Comparison of ENCODE assay signal across 25 mouse cellular contexts in genomic region chr8:96255811-96256210, GRCm38 (mm10).
DNase-seq lines count a peak whose midpoint lies in the region; ATAC-seq lines count a peak whose summit lies in the region.
"Had no signal": no experiment of that assay in that cellular context is flagged by ENCODE, and none has a peak within 500 bp of the region (broad histone marks: within the 10 kb centered on the region; RNA-seq: fewer than 3 reads in every experiment).

No protein-coding gene starts in this region.

- no peak overlapping the region for H3K4me2 ChIP-seq in midbrain, embryonic 16.5 days (ENCODE audit: low read length)
- no peak overlapping the region for H3K4me2 ChIP-seq in midbrain, embryonic 11.5 days
- H3K4me2 ChIP-seq in forebrain, embryonic 15.5 days (replicated peaks) = no peak overlapping the region; the same call in 1 of the 2 replicates
- no peak overlapping the region for H3K4me2 ChIP-seq in intestine, embryonic 15.5 days (replicated peaks)
- H3K4me2 ChIP-seq: embryonic facial prominence, embryonic 12.5 days; kidney, embryonic 15.5 days had no signal

- no peaks in the 10 kb centered on the region for H3K9me3 ChIP-seq in midbrain, embryonic 16.5 days (replicated peaks; ENCODE audit: control insufficient read depth, low read length, poor library complexity, severe bottlenecking)
- no peaks in the 10 kb centered on the region for H3K9me3 ChIP-seq in midbrain, embryonic 11.5 days (ENCODE audit: control insufficient read depth, low read length)
- H3K9me3 ChIP-seq in forebrain, embryonic 15.5 days = no peaks in the 10 kb centered on the region
- no peaks in the 10 kb centered on the region for H3K9me3 ChIP-seq in intestine, embryonic 15.5 days
- no peaks in the 10 kb centered on the region for H3K9me3 ChIP-seq in embryonic facial prominence, embryonic 10.5 days
- H3K9me3 ChIP-seq: embryonic facial prominence, embryonic 12.5 days; kidney, embryonic 15.5 days had no signal

- peak overlapping the region; percentile 61; the same call in 1 of the 2 replicates for H3K27ac ChIP-seq in midbrain, embryonic 16.5 days (ENCODE audit: low read length)
- H3K27ac ChIP-seq in midbrain, embryonic 11.5 days (ENCODE audit: low read depth, low read length) = no peak overlapping the region
- peak overlapping the region; percentile 67 for H3K27ac ChIP-seq in forebrain, embryonic 15.5 days (replicated peaks)
- H3K27ac ChIP-seq in intestine, embryonic 15.5 days = no peak overlapping the region
- no peak overlapping the region for H3K27ac ChIP-seq in embryonic facial prominence, embryonic 10.5 days (replicated peaks)
- H3K27ac ChIP-seq: embryonic facial prominence, embryonic 12.5 days; kidney, embryonic 15.5 days; liver, embryonic 14.5 days; macrophage had no signal

- WGBS in midbrain, embryonic 16.5 days = 23% methylated on average over 5 of the region's 5 CpGs
- 63% methylated on average over 5 of the region's 5 CpGs for WGBS in midbrain, embryonic 11.5 days
- WGBS in forebrain, embryonic 15.5 days = 13% methylated on average over 5 of the region's 5 CpGs
- WGBS in intestine, embryonic 15.5 days = 77% methylated on average over 5 of the region's 5 CpGs
- WGBS in embryonic facial prominence, embryonic 10.5 days = 63% methylated on average over 5 of the region's 5 CpGs

- peaks cover 6% of the 10 kb centered on the region; the same call in 1 of the 2 replicates for H3K4me1 ChIP-seq in midbrain, embryonic 16.5 days (ENCODE audit: control insufficient read depth, insufficient read depth, low read length)
- no peaks in the 10 kb centered on the region for H3K4me1 ChIP-seq in midbrain, embryonic 11.5 days (ENCODE audit: control insufficient read depth, insufficient read depth, low read length)
- H3K4me1 ChIP-seq in forebrain, embryonic 15.5 days = peaks cover 14% of the 10 kb centered on the region
- no peaks in the 10 kb centered on the region for H3K4me1 ChIP-seq in intestine, embryonic 15.5 days (replicated peaks)
- no peaks in the 10 kb centered on the region for H3K4me1 ChIP-seq in embryonic facial prominence, embryonic 10.5 days
- H3K4me1 ChIP-seq: embryonic facial prominence, embryonic 12.5 days; kidney, embryonic 15.5 days had no signal

- no peaks in the 10 kb centered on the region for H3K36me3 ChIP-seq in midbrain, embryonic 16.5 days (ENCODE audit: control insufficient read depth, insufficient read depth, low read length)
- no peaks in the 10 kb centered on the region for H3K36me3 ChIP-seq in midbrain, embryonic 11.5 days (ENCODE audit: control insufficient read depth, insufficient read depth, low read length)
- no peaks in the 10 kb centered on the region for H3K36me3 ChIP-seq in forebrain, embryonic 15.5 days
- no peaks in the 10 kb centered on the region for H3K36me3 ChIP-seq in intestine, embryonic 15.5 days
- no peaks in the 10 kb centered on the region for H3K36me3 ChIP-seq in embryonic facial prominence, embryonic 10.5 days (replicated peaks)
- H3K36me3 ChIP-seq: embryonic facial prominence, embryonic 12.5 days; kidney, embryonic 15.5 days had no signal

- no peak overlapping the region for H3K4me3 ChIP-seq in midbrain, embryonic 16.5 days (ENCODE audit: low read depth, low read length)
- H3K4me3 ChIP-seq in midbrain, embryonic 11.5 days (ENCODE audit: low read depth, low read length) = no peak overlapping the region
- no peak overlapping the region for H3K4me3 ChIP-seq in forebrain, embryonic 15.5 days
- H3K4me3 ChIP-seq in intestine, embryonic 15.5 days (replicated peaks) = no peak overlapping the region
- H3K4me3 ChIP-seq in embryonic facial prominence, embryonic 10.5 days = no peak overlapping the region
- H3K4me3 ChIP-seq: embryonic facial prominence, embryonic 12.5 days; kidney, embryonic 15.5 days had no signal

- no peak overlapping the region for H3K9ac ChIP-seq in midbrain, embryonic 16.5 days (ENCODE audit: low read depth, low read length)
- H3K9ac ChIP-seq in midbrain, embryonic 11.5 days (ENCODE audit: low read length) = no peak overlapping the region
- no peak overlapping the region for H3K9ac ChIP-seq in forebrain, embryonic 15.5 days (replicated peaks)
- no peak overlapping the region for H3K9ac ChIP-seq in intestine, embryonic 15.5 days
- H3K9ac ChIP-seq: embryonic facial prominence, embryonic 12.5 days; kidney, embryonic 15.5 days; liver, embryonic 14.5 days had no signal

- ATAC-seq in frontal cortex, adult (ENCODE audit: low TSS enrichment) = peak; percentile 45
- peak; percentile 45; the same call in 1 of the 2 replicates for ATAC-seq in midbrain, embryonic 16.5 days
- ATAC-seq in midbrain, embryonic 11.5 days (ENCODE audit: low FRiP score) = no peak
- ATAC-seq in forebrain, embryonic 15.5 days (replicated peaks) = peak; percentile 78
- ATAC-seq in intestine, embryonic 15.5 days = no peak
- ATAC-seq: inflammation-experienced regulatory T-cells, adult 6 months; Patski had no signal

- DNase-seq in frontal cortex, postnatal 25 days (ENCODE audit: low spot score in 2 of 2) = no peak
- DNase-seq in midbrain, embryonic 11.5 days (ENCODE audit: low spot score, missing footprints) = no peak
- DNase-seq in embryonic facial prominence, embryonic 10.5 days (ENCODE audit: low spot score) = no peak
- DNase-seq: adrenal gland, postnatal 25 days; cerebellum, adult 11 months; cerebellum, adult 9-10 months; cerebellum, postnatal 36 days; gastrocnemius, postnatal 14 days; kidney, adult 18-20 months; kidney, postnatal 36 days; liver; lung, adult 2 months; lung, postnatal 10 days; retina, postnatal 1 day; right cerebral cortex, postnatal 14 days had no signal

- H3K27me3 ChIP-seq in midbrain, embryonic 16.5 days (ENCODE audit: control insufficient read depth, insufficient read depth, low read depth, low read length) = no peaks in the 10 kb centered on the region
- H3K27me3 ChIP-seq in midbrain, embryonic 11.5 days (ENCODE audit: control insufficient read depth, insufficient read depth, low read length) = no peaks in the 10 kb centered on the region
- H3K27me3 ChIP-seq in forebrain, embryonic 15.5 days = no peaks in the 10 kb centered on the region
- no peaks in the 10 kb centered on the region for H3K27me3 ChIP-seq in intestine, embryonic 15.5 days (replicated peaks)
- H3K27me3 ChIP-seq in embryonic facial prominence, embryonic 10.5 days (replicated peaks; ENCODE audit: low read depth, poor library complexity, severe bottlenecking) = no peaks in the 10 kb centered on the region
- H3K27me3 ChIP-seq: embryonic facial prominence, embryonic 12.5 days; kidney, embryonic 15.5 days had no signal

Comparison
In these comparisons a context has a peak if more than half of its experiments do, and no peak if none do; other contexts are left out.
1. ATAC-seq: peak in frontal cortex, adult (single experiment), midbrain, embryonic 16.5 days (single experiment) and forebrain, embryonic 15.5 days (single experiment); none in midbrain, embryonic 11.5 days (single experiment) and intestine, embryonic 15.5 days (single experiment).
2. H3K27ac ChIP-seq: peak in midbrain, embryonic 16.5 days (single experiment) and forebrain, embryonic 15.5 days (single experiment); none in midbrain, embryonic 11.5 days (single experiment), intestine, embryonic 15.5 days (single experiment) and embryonic facial prominence, embryonic 10.5 days (single experiment).